Mouse (Mus musculus) E14TG2a.4 (cell line): ENCODE measurements around the gene Asb3.
"Not testable (repeated sequence)": the region's sequence is repeated elsewhere in the genome, so short reads cannot be mapped to it uniquely, and the experiment has no call there.

Experiments used
- CTCF ChIP-seq: conservative IDR thresholded peaks from 2 replicates; pipeline ENCODE4 v1.5.1; 2014; ENCODE audit warnings: low read length
- NANOG ChIP-seq: IDR thresholded peaks from 2 replicates; pipeline ENCODE4 v1.6.1; 2014; ENCODE audit warnings: borderline replicate concordance, low read length, mixed read lengths

- TF ChIP-seq CTCF, NANOG: not testable (repeated sequence)
Observed at GRCm38 (mm10) chr11:31126964-31127363, 241.7 kb downstream of the Asb3 start.
